Mouse (Mus musculus) bone marrow macrophage, adult 2 months (primary cell): ENCODE data around the gene Plekha3.

ENCODE experiments used
- CTCF ChIP-seq: IDR thresholded peaks from 2 replicates; pipeline ENCODE4 v1.5.1; 2012; ENCODE audit warnings: low read depth, mild to moderate bottlenecking, low read length, moderate library complexity
- POLR2A ChIP-seq: IDR thresholded peaks from 2 replicates; pipeline ENCODE4 v1.6.1; 2012; ENCODE audit warnings: mild to moderate bottlenecking, low read depth, low read length, borderline replicate concordance

DNA sequence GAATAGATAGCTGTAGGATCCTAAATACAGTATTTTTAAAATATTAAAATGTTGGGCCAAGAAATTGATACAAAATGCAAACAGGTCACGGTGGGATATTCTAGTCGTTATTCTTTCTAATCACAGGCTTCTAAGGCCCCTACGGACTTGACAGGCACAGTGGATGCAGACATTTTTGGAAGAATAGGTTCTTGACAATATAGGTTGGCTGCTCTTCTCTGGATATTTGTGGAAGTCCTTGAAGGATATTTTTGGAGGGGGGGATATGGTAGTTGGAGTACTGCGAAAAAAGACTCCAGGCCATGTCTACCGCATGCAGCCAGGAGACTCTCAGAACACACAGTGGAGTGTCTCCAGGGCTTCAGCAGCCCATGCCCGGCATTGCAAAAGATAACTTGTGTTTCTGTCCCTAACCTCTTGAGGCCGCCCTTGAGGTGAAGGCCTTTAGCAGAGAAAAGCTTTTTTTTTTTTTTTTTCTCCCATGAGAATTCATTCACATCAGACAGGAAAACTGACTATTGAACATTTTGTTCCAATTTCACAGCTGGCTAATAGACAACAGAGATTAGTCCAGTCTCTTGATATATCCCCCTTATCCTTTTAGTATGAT lies 1.5 kb upstream of the Plekha3 start:
- TF ChIP-seq CTCF (0 out of 2 replicates have a peak, but pooled peaks have one; percentile 8), POLR2A (no peak)
